Mouse (Mus musculus) ES-E14 (cell line): ENCODE data around the gene Smarcd1.

ENCODE experiments used
- CHD2 ChIP-seq: IDR thresholded peaks from 2 replicates; pipeline ENCODE4 v1.6.1; 2014; ENCODE audit warnings: mild to moderate bottlenecking, low read depth, low read length, inconsistent platforms
- HCFC1 ChIP-seq: IDR thresholded peaks from 2 replicates; pipeline ENCODE4 v1.6.1; 2012; ENCODE audit warnings: low read length, inconsistent platforms, borderline replicate concordance; ENCODE audit not compliant: insufficient read depth
- ZC3H11A ChIP-seq: IDR thresholded peaks from 2 replicates; pipeline ENCODE4 v1.6.1; 2012; ENCODE audit warnings: low read depth, mild to moderate bottlenecking, inconsistent platforms, low read length, borderline replicate concordance
- ZNF384 ChIP-seq: IDR thresholded peaks from 2 replicates; pipeline ENCODE4 v1.6.1; 2012; ENCODE audit warnings: low read depth, low read length, inconsistent platforms

GRCm38 (mm10) chr15:99718461-99719021, 16.6 kb downstream of the Smarcd1 start:
- TF ChIP-seq ZNF384 (no peak), ZC3H11A (no peak), HCFC1 (no peak), CHD2 (no peak)
